Mouse (Mus musculus) 416B (cell line): ENCODE results near the gene Crcp.

Source experiments
- DNase-seq: peaks from one replicate; pipeline ENCODE4 v3.0.0; 2011; ENCODE audit warnings: low read depth

Gene Crcp

GRCm38 (mm10) chr5:130089626-130090393 is 60.7 kb downstream of the Crcp start:
- peak; percentile 57 for DNase-seq

DNA sequence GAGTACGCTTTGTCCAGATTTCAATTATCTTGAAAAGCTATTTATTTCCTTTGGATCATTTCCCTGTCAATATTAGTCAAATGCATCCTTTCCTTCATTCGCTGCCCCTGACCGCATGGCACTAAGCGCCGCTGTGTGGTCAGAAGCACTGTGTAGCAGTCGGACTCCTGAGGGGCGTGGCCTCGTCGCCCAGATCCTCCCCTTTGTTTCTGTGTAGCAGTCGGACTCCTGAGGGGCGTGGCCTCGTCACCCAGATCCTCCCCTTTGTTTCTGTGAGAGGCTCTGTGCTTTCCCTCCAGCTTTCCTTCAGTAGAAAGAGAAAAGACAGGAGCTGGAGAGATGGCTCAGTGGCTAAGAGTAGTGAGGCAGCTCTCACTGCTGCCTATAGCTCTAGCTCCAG is 67.7 kb downstream of the Crcp start:
- DNase-seq, result no peak

GRCm38 (mm10) chr5:130097837-130098236 is 68.7 kb downstream of the Crcp start:
- no peak for DNase-seq

GRCm38 (mm10) chr5:130101724-130102123 is 72.6 kb downstream of the Crcp start:
- DNase-seq, result no peak

DNA sequence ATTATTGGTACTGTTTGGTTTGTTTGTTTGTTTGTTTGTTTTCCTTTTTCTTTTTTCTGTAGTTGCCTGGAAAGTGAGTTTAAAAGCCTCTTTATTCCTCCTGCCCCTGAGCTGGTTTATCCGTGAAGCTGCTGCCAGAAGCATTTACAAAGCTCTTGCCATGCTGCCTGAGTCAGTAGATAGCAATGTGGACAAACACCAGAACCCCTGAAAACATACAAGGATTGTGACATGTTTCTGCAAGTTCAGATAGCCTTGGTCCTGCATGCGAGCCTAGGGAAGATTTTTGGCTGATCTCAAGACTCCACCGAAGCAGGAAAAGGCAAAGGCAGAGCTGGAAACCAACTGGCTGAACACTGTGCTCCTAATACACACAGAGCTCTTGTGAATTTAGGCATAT is 80.3 kb downstream of the Crcp start:
- no peak for DNase-seq
